Mouse (Mus musculus): Measurements from ENCODE around the gene Plcd3. TPM values are rescaled to one million over a fixed set of nuclear protein-coding genes. Genes with fewer than 3 reads are reported as not detected.

Plcd3 gene
- 4.8 and 5.2 TPM in 2 replicates for polyA plus RNA-seq (2015; fragmentation: Nextera tagmentation; extraction: Ambion mirVana)

DNA sequence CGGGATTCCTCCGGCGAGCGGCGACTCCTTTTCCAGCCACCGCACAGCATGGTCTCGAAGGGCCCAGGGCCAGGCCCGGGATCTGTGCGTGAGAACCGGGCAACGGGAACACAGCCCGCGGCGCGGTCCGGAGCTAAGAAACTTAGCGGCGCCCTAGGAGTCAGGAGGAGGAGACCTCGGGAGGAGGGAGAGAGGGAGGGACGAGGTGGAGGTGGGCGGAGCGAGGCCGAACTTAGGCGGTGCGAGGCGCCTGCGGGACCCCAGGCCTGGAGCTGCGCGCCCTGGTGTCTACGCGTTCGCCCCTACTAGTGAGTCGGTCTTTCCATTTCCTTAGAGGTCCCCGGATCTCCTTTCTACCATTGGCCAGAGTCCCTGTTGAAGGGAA lies at the start of gene Plcd3, which contains the start of gene Acbd4:
TSS of gene Plcd3 (minus strand) at position 178 of the 385 bp plus-strand sequence.
TSS of gene Acbd4 (plus strand) at position 202 of the 385 bp plus-strand sequence.

GRCm38 (mm10) chr11:103131701-103132575 lies 30.5 kb upstream of the Plcd3 start, which contains the start of gene Hexim2:
Gene Hexim2 (plus strand): TSS chr11:103132429.

GRCm38 (mm10) chr11:103116008-103116818 lies 14.8 kb upstream of the Plcd3 start, which contains the start of gene Hexim1:
Gene Hexim1 (plus strand): TSS chr11:103116231.

GRCm38 (mm10) chr11:103028176-103028891 lies 73.1 kb downstream of the Plcd3 start, which contains the start of the genes Nmt1 and Dcakd:
Gene Nmt1 (plus strand): TSS chr11:103028190.
Gene Dcakd (minus strand): TSS chr11:103028333.

Other genes starting within 250 kb of the Plcd3 start
- 92.2 and 102 TPM in 2 replicates for gene Eftud2, start 220.7 kb downstream of the Plcd3 start, polyA plus RNA-seq (2015; fragmentation: Nextera tagmentation; extraction: Ambion mirVana)
- 1.6 and 1.7 TPM in 2 replicates for gene Ccdc103, start 220.5 kb downstream of the Plcd3 start, polyA plus RNA-seq (2015; fragmentation: Nextera tagmentation; extraction: Ambion mirVana)
- not detected in 2 replicates for gene Fam187a, start 216.5 kb downstream of the Plcd3 start, polyA plus RNA-seq (2015; fragmentation: Nextera tagmentation; extraction: Ambion mirVana)
- gene Gfap, start 200.7 kb downstream of the Plcd3 start, polyA plus RNA-seq (2015; fragmentation: Nextera tagmentation; extraction: Ambion mirVana) = 243 and 290 TPM in 2 replicates
- gene Kif18b, start 176.5 kb downstream of the Plcd3 start, polyA plus RNA-seq (2015; fragmentation: Nextera tagmentation; extraction: Ambion mirVana) = 0.68 and 0.79 TPM in 2 replicates
- gene C1ql1, start 155.0 kb downstream of the Plcd3 start, polyA plus RNA-seq (2015; fragmentation: Nextera tagmentation; extraction: Ambion mirVana) = 17.7 and 23.5 TPM in 2 replicates
- gene Nmt1, start 73.5 kb downstream of the Plcd3 start, polyA plus RNA-seq (2015; fragmentation: Nextera tagmentation; extraction: Ambion mirVana) = 38.6 and 43.1 TPM in 2 replicates
- 127 and 160 TPM in 2 replicates for gene Dcakd, start 73.3 kb downstream of the Plcd3 start, polyA plus RNA-seq (2015; fragmentation: Nextera tagmentation; extraction: Ambion mirVana)
- gene Acbd4, start within 50 bp of the Plcd3 start, polyA plus RNA-seq (2015; fragmentation: Nextera tagmentation; extraction: Ambion mirVana) = 18.0 and 20.0 TPM in 2 replicates
- 5.9 and 6.1 TPM in 2 replicates for gene Hexim1, start 14.6 kb upstream of the Plcd3 start, polyA plus RNA-seq (2015; fragmentation: Nextera tagmentation; extraction: Ambion mirVana)
- 34.2 and 34.3 TPM in 2 replicates for gene Hexim2, start 30.8 kb upstream of the Plcd3 start, polyA plus RNA-seq (2015; fragmentation: Nextera tagmentation; extraction: Ambion mirVana)
- 8.1 and 11.3 TPM in 2 replicates for gene Fmnl1, start 69.4 kb upstream of the Plcd3 start, polyA plus RNA-seq (2015; fragmentation: Nextera tagmentation; extraction: Ambion mirVana)
- gene 1700023F06Rik, start 106.9 kb upstream of the Plcd3 start, polyA plus RNA-seq (2015; fragmentation: Nextera tagmentation; extraction: Ambion mirVana) = 4.7 and 5.5 TPM in 2 replicates
- 1.3 and 2.1 TPM in 2 replicates for gene Spata32, start 116.8 kb upstream of the Plcd3 start, polyA plus RNA-seq (2015; fragmentation: Nextera tagmentation; extraction: Ambion mirVana)
- 2.4 and 3.0 TPM in 2 replicates for gene Map3k14, start 165.8 kb upstream of the Plcd3 start, polyA plus RNA-seq (2015; fragmentation: Nextera tagmentation; extraction: Ambion mirVana)